In genomic region chr4:139310171-139310898, GRCm38 (mm10) we compare ENCODE assay signal across 8 mouse cellular contexts. TPM values are rescaled to one million over a fixed set of nuclear protein-coding genes. Genes with fewer than 3 reads are reported as not detected.
DNase-seq lines count a peak whose midpoint lies in the region; ATAC-seq lines count a peak whose summit lies in the region.

Gene Pqlc2 (minus strand): TSS chr4:139310708.
Gene Akr7a5 (plus strand): TSS chr4:139310744.

- peak; percentile 58 for DNase-seq in MEL-GATA-1-ER (ENCODE audit: extremely low read depth, low read depth)
- peak; percentile 100 for DNase-seq in cerebellum, adult 8-10 months
- DNase-seq in forelimb bud, embryonic 11.5 days (ENCODE audit: low read depth, low spot score), result peak; percentile 96
- DNase-seq in layer of hippocampus, adult 9-10 months (ENCODE audit: low spot score), result peak; percentile 86
- peak; percentile 97 for DNase-seq in ovary, postnatal 10 days (ENCODE audit: low spot score)
- DNase-seq in thymus, postnatal 10 days (ENCODE audit: low spot score in 2 of 2), result peak; percentile 92 to 98

- H3K9me3 ChIP-seq in lung, embryonic 16.5 days (ENCODE audit: control insufficient read depth, low read length), result no peaks in the 10 kb centered on the region

- peak; percentile 70 to 80 for ATAC-seq in hematopoietic stem cell, adult 5-6 weeks (replicated peaks in 1 of 2; ENCODE audit: insufficient read depth in 1 of 2, low FRiP score in 2 of 2, low TSS enrichment in 1 of 2, low read depth in 1 of 2, poor library complexity in 2 of 2, severe bottlenecking in 2 of 2)
- ATAC-seq in lung, embryonic 16.5 days (ENCODE audit: low read depth), result peak; percentile 94

- H3K4me1 ChIP-seq in lung, embryonic 16.5 days (replicated peaks; ENCODE audit: control insufficient read depth, insufficient read depth, low read length), result peaks cover 14% of the 10 kb centered on the region

- H3K27ac ChIP-seq in lung, embryonic 16.5 days (ENCODE audit: low read length), result peak within 1 kb of the TSS; percentile 75

- H3K4me3 ChIP-seq in lung, embryonic 16.5 days (ENCODE audit: low read length), result peak within 1 kb of the TSS; percentile 93

- H3K9ac ChIP-seq in lung, embryonic 16.5 days (ENCODE audit: low read length), result peak within 1 kb of the TSS; percentile 95

- peaks cover 9% of the 10 kb centered on the region; the same call in 1 of the 2 replicates for H3K36me3 ChIP-seq in lung, embryonic 16.5 days (ENCODE audit: control insufficient read depth, insufficient read depth, low read length)

- under 1% methylated on average over 63 of the region's 63 CpGs for WGBS in lung, embryonic 16.5 days

- peak within 1 kb of the TSS; percentile 98 for H3K4me2 ChIP-seq in lung, embryonic 16.5 days (ENCODE audit: low read depth, low read length)

- H3K27me3 ChIP-seq in lung, embryonic 16.5 days (ENCODE audit: control insufficient read depth, insufficient read depth, low read depth, low read length), result no peaks in the 10 kb centered on the region

RNA-seq across cellular contexts. Expression of gene Pqlc2, which starts in this region (rescaled TPM):
- 0.94 TPM in 1 of 2 replicates, not detected in the other for total RNA-seq in hematopoietic stem cell, adult 5-6 weeks (2017)
- polyA plus RNA-seq in lung, embryonic 16.5 days (2015; fragmentation: Nextera tagmentation; extraction: Ambion mirVana), result 12.5 and 13.9 TPM in 2 replicates

RNA-seq across cellular contexts. Expression of gene Akr7a5, which starts in this region (rescaled TPM):
- 7.9 and 16.1 TPM in 2 replicates for total RNA-seq in hematopoietic stem cell, adult 5-6 weeks (2017)
- 94.9 and 95.0 TPM in 2 replicates for polyA plus RNA-seq in lung, embryonic 16.5 days (2015; fragmentation: Nextera tagmentation; extraction: Ambion mirVana)

Comparison
In these comparisons a context has a peak if more than half of its experiments do, and no peak if none do; other contexts are left out.
1. Peak in every context shown above with its lines: DNase-seq, ATAC-seq, H3K4me3 ChIP-seq and H3K27ac ChIP-seq.